8 mouse cellular contexts compared by ENCODE assay signal in genomic region chr8:90869071-90869919, GRCm38 (mm10). TPM values are rescaled to one million over a fixed set of nuclear protein-coding genes. Genes with fewer than 3 reads are reported as not detected.
DNase-seq lines count a peak whose midpoint lies in the region; ATAC-seq and TF ChIP-seq lines count a peak whose summit lies in the region.

No protein-coding gene starts in this region.

- peak overlapping the region; percentile 13; the same call in 1 of the 2 replicates for H3K9ac ChIP-seq in ES-Bruce4 (ENCODE audit: low read depth, poor library complexity, severe bottlenecking)
- peak overlapping the region; percentile 14; the same call in 1 of the 2 replicates for H3K9ac ChIP-seq in hindbrain, embryonic 12.5 days
- H3K9ac ChIP-seq in lung, embryonic 16.5 days (ENCODE audit: low read length), result 0 out of 2 replicates have a peak overlapping the region, but pooled peaks have one; percentile 14

- H3K4me2 ChIP-seq in hindbrain, embryonic 12.5 days (replicated peaks), result peak overlapping the region; percentile 45
- H3K4me2 ChIP-seq in lung, embryonic 16.5 days (ENCODE audit: low read depth, low read length), result peak overlapping the region; percentile 32

- TF ChIP-seq EP300 in ES-Bruce4 (IDR thresholded peaks at IDR 0.05; ENCODE audit: insufficient read depth, low read depth, low read length), result no peak

- DNase-seq in frontal cortex, postnatal 14 days (ENCODE audit: low spot score in 2 of 2), result peak; percentile 56 to 76
- DNase-seq in layer of hippocampus, postnatal 14 days (ENCODE audit: low spot score in 2 of 2), result peak; percentile 70 to 85
- peak; percentile 80 for DNase-seq in ovary, postnatal 14 days (ENCODE audit: low spot score)

- H3K27ac ChIP-seq in ES-Bruce4 (ENCODE audit: insufficient read depth, low read length), result peak overlapping the region; percentile 28
- H3K27ac ChIP-seq in bone marrow macrophage, adult 2 months (ENCODE audit: insufficient read depth, low read depth, low read length), result no peak overlapping the region; the same call in 1 of the 2 replicates
- peak overlapping the region; percentile 91 for H3K27ac ChIP-seq in hindbrain, embryonic 12.5 days
- H3K27ac ChIP-seq in lung, embryonic 16.5 days (ENCODE audit: low read length), result peak overlapping the region; percentile 82

- TF ChIP-seq POLR2A in ES-Bruce4 (IDR thresholded peaks at IDR 0.05; ENCODE audit: insufficient read depth, low read length), result no peak
- no peak for TF ChIP-seq POLR2A in bone marrow macrophage, adult 2 months (IDR thresholded peaks at IDR 0.05; ENCODE audit: borderline replicate concordance, low read depth, low read length)

- peak overlapping the region; percentile 14; the same call in 1 of the 2 replicates for H3K4me3 ChIP-seq in ES-Bruce4 (ENCODE audit: low read depth, low read length)
- peak overlapping the region; percentile 19 for H3K4me3 ChIP-seq in bone marrow macrophage, adult 2 months (ENCODE audit: insufficient read depth, low read length)
- H3K4me3 ChIP-seq in hindbrain, embryonic 12.5 days, result no peak overlapping the region
- H3K4me3 ChIP-seq in lung, embryonic 16.5 days (ENCODE audit: low read length), result no peak overlapping the region

- 33% methylated on average over 18 of the region's 18 CpGs for WGBS in hindbrain, embryonic 12.5 days
- 37% methylated on average over 18 of the region's 18 CpGs for WGBS in lung, embryonic 16.5 days

- peak; percentile 14; the same call in 1 of the 2 replicates for ATAC-seq in hindbrain, embryonic 12.5 days (ENCODE audit: low FRiP score)
- peak; percentile 94 for ATAC-seq in lung, embryonic 16.5 days (ENCODE audit: low read depth)
- ATAC-seq in erythroblast, adult 5-6 weeks (replicated peaks; ENCODE audit: low FRiP score, poor library complexity, severe bottlenecking), result no peak

- TF ChIP-seq CTCF in ES-Bruce4 (IDR thresholded peaks at IDR 0.05; ENCODE audit: low read depth, low read length), result no peak
- TF ChIP-seq CTCF in bone marrow macrophage, adult 2 months (IDR thresholded peaks at IDR 0.05; ENCODE audit: low read depth, low read length), result no peak

- no peaks in the 10 kb centered on the region for H3K27me3 ChIP-seq in ES-Bruce4 (ENCODE audit: control insufficient read depth, insufficient read depth, low read length, poor library complexity, severe bottlenecking)
- no peaks in the 10 kb centered on the region for H3K27me3 ChIP-seq in hindbrain, embryonic 12.5 days
- no peaks in the 10 kb centered on the region for H3K27me3 ChIP-seq in lung, embryonic 16.5 days (ENCODE audit: control insufficient read depth, insufficient read depth, low read depth, low read length)

- H3K36me3 ChIP-seq in ES-Bruce4 (ENCODE audit: control insufficient read depth, insufficient read depth, low read length, poor library complexity, severe bottlenecking), result peaks cover 5% of the 10 kb centered on the region; the same call in 1 of the 2 replicates
- no peaks in the 10 kb centered on the region for H3K36me3 ChIP-seq in hindbrain, embryonic 12.5 days
- H3K36me3 ChIP-seq in lung, embryonic 16.5 days (ENCODE audit: control insufficient read depth, insufficient read depth, low read length), result no peaks in the 10 kb centered on the region

- H3K4me1 ChIP-seq in ES-Bruce4 (ENCODE audit: control insufficient read depth, insufficient read depth, low read length), result peaks cover 18% of the 10 kb centered on the region
- peaks cover 38% of the 10 kb centered on the region for H3K4me1 ChIP-seq in bone marrow macrophage, adult 2 months (ENCODE audit: control insufficient read depth, insufficient read depth, low read length)
- peaks cover 40% of the 10 kb centered on the region for H3K4me1 ChIP-seq in hindbrain, embryonic 12.5 days
- peaks cover 33% of the 10 kb centered on the region for H3K4me1 ChIP-seq in lung, embryonic 16.5 days (replicated peaks; ENCODE audit: control insufficient read depth, insufficient read depth, low read length)

- no peaks in the 10 kb centered on the region for H3K9me3 ChIP-seq in ES-Bruce4 (replicated peaks; ENCODE audit: control insufficient read depth, insufficient read depth, low read length, poor library complexity, severe bottlenecking)
- H3K9me3 ChIP-seq in hindbrain, embryonic 12.5 days (replicated peaks), result no peaks in the 10 kb centered on the region
- H3K9me3 ChIP-seq in lung, embryonic 16.5 days (ENCODE audit: control insufficient read depth, low read length), result no peaks in the 10 kb centered on the region

RNA-seq across cellular contexts. Expression of gene Chd9, which starts 41.1 kb away (rescaled TPM):
- polyA plus RNA-seq in ES-Bruce4 (2011; ENCODE audit: insufficient read depth, insufficient read length, low read depth, missing spikeins), result 67.7 and 71.6 TPM in 2 replicates
- 90.1 and 96.4 TPM in 2 replicates for polyA plus RNA-seq in bone marrow macrophage, adult 2 months (2012; ENCODE audit: insufficient read depth, insufficient read length, missing spikeins)
- polyA plus RNA-seq in hindbrain, embryonic 12.5 days (2016; fragmentation: Nextera tagmentation; extraction: Ambion mirVana), result 83.7 and 88.1 TPM in 2 replicates
- 100 to 1,000 TPM; 233 to 237 TPM for total RNA-seq in layer of hippocampus, postnatal 14 days (2021)
- polyA plus RNA-seq in lung, embryonic 16.5 days (2015; fragmentation: Nextera tagmentation; extraction: Ambion mirVana), result 95.9 and 116 TPM in 2 replicates
- 47.5 and 64.2 TPM in 2 replicates for total RNA-seq in erythroblast, adult 5-6 weeks (2015; ENCODE audit: low replicate concordance)
- total RNA-seq in erythroblast, adult 5-6 weeks (2017; ENCODE audit: low replicate concordance), result 49.6 and 56.0 TPM in 2 replicates

RNA-seq across cellular contexts. Expression of gene Gm19935, which starts 52.1 kb away (rescaled TPM):
- polyA plus RNA-seq in ES-Bruce4 (2011; ENCODE audit: insufficient read depth, insufficient read length, low read depth, missing spikeins), result not detected in 2 replicates
- polyA plus RNA-seq in bone marrow macrophage, adult 2 months (2012; ENCODE audit: insufficient read depth, insufficient read length, missing spikeins), result not detected in 2 replicates
- 0.96 and 1.5 TPM in 2 replicates for polyA plus RNA-seq in hindbrain, embryonic 12.5 days (2016; fragmentation: Nextera tagmentation; extraction: Ambion mirVana)
- 1 to 10 TPM; 2.3 to 5.2 TPM for total RNA-seq in layer of hippocampus, postnatal 14 days (2021)
- polyA plus RNA-seq in lung, embryonic 16.5 days (2015; fragmentation: Nextera tagmentation; extraction: Ambion mirVana), result 1.4 and 1.8 TPM in 2 replicates
- total RNA-seq in erythroblast, adult 5-6 weeks (2015; ENCODE audit: low replicate concordance), result not detected in 2 replicates
- total RNA-seq in erythroblast, adult 5-6 weeks (2017; ENCODE audit: low replicate concordance), result not detected in 2 replicates

Comparison
In these comparisons a context has a peak if more than half of its experiments do, and no peak if none do; other contexts are left out.
1. H3K4me3 ChIP-seq: peak in ES-Bruce4 (single experiment) and bone marrow macrophage, adult 2 months (single experiment); none in hindbrain, embryonic 12.5 days (single experiment) and lung, embryonic 16.5 days (single experiment).
2. Peak in every context shown above with its lines, with median percentiles within 50 percentile points of each other: H3K9ac ChIP-seq and DNase-seq.